Comparison of ENCODE assay signal across 1 mouse cellular context in genomic region chr7:44548497-44549087, GRCm38 (mm10).
TF ChIP-seq lines count a peak whose summit lies in the region.

Pold1 (minus strand) TSS chr7:44548849.

TF ChIP-seq in CH12.LX, 34 proteins besides CTCF, POLR2A, EP300 and RAD21 (continued from another document):
- TF ChIP-seq NRF1 (IDR thresholded peaks at IDR 0.05; ENCODE audit: low read depth, low read length) (peak; percentile 92), MXI1 (IDR thresholded peaks at IDR 0.05; ENCODE audit: low read depth, low read length) (peak; percentile 95), BHLHE40 (IDR thresholded peaks at IDR 0.05; ENCODE audit: low read depth, low read length) (no peak), KAT2A (IDR thresholded peaks at IDR 0.05; ENCODE audit: insufficient replicate concordance, low read length) (peak; percentile 86; the same call in 1 of the 2 replicates), RCOR1 (conservative IDR thresholded peaks at IDR 0.05; ENCODE audit: low read depth, low read length) (0 out of 2 replicates have a peak, but pooled peaks have one; percentile 24), MAX (IDR thresholded peaks at IDR 0.05; ENCODE audit: low read length) (peak; percentile 65), CHD2 (IDR thresholded peaks at IDR 0.05; ENCODE audit: low read length) (no peak; the same call in 1 of the 2 replicates), UBTF (IDR thresholded peaks at IDR 0.05; ENCODE audit: low read depth, low read length) (no peak), USF2 (conservative IDR thresholded peaks at IDR 0.05; ENCODE audit: low read depth, low read length) (no peak), TCF12 (IDR thresholded peaks at IDR 0.05; ENCODE audit: low read depth, low read length) (peak; percentile 65), CHD1 (IDR thresholded peaks at IDR 0.05; ENCODE audit: low read depth, low read length) (no peak), ELF1 (IDR thresholded peaks at IDR 0.05; ENCODE audit: low read depth, low read length) (peak; percentile 79), JUND (conservative IDR thresholded peaks at IDR 0.05; ENCODE audit: low read depth, low read length) (no peak)
TF ChIP-seq in CH12.LX: peak in this region for 21.
